Mouse (Mus musculus) neural tube, embryonic 13.5 days (tissue): ENCODE data around the gene Cidec. TPM values are rescaled to one million over a fixed set of nuclear protein-coding genes. Genes with fewer than 3 reads are reported as not detected.
A peak's percentile ranks its signal among the peaks of the same experiment; 100 is the strongest.

Source experiments
- ATAC-seq: fragments of 200-750 bp; cut with Nextera tagmentation; 2 replicates; pipeline ENCODE4 v1.8.0; 2017; ENCODE audit warnings: low read depth, mild to moderate bottlenecking, moderate TSS enrichment, moderate library complexity
- H3K27ac ChIP-seq: fragments of 300-500 bp; sonication (generic); replicated peaks from 2 replicates; pipeline ENCODE4 v1.5.1; 2015; ENCODE audit warnings: moderate library complexity, mild to moderate bottlenecking, inconsistent platforms
- H3K27me3 ChIP-seq: fragments of 300-500 bp; sonication (generic); 2 replicates; pipeline ENCODE4 v1.6.1; 2015; ENCODE audit warnings: mild to moderate bottlenecking, inconsistent platforms
- H3K36me3 ChIP-seq: fragments of 300-500 bp; sonication (generic); 2 replicates; pipeline ENCODE4 v1.6.1; 2015; ENCODE audit warnings: mild to moderate bottlenecking, inconsistent platforms
- H3K4me1 ChIP-seq: fragments of 300-500 bp; sonication (generic); replicated peaks from 2 replicates; pipeline ENCODE4 v1.6.1; 2015; ENCODE audit warnings: inconsistent platforms
- H3K4me2 ChIP-seq: fragments of 300-500 bp; sonication (generic); 2 replicates; pipeline ENCODE4 v1.6.1; 2015; ENCODE audit warnings: inconsistent platforms, mild to moderate bottlenecking, moderate library complexity
- H3K4me3 ChIP-seq: fragments of 300-500 bp; sonication (generic); 2 replicates; pipeline ENCODE4 v1.5.1; 2015; ENCODE audit warnings: mild to moderate bottlenecking, inconsistent platforms
- H3K9ac ChIP-seq: fragments of 300-500 bp; sonication (generic); 2 replicates; pipeline ENCODE4 v1.6.1; 2015; ENCODE audit warnings: moderate library complexity, mild to moderate bottlenecking, inconsistent platforms
- H3K9me3 ChIP-seq: fragments of 300-500 bp; sonication (generic); 2 replicates; pipeline ENCODE4 v1.6.1; 2016; ENCODE audit warnings: inconsistent platforms
- WGBS: fragments of 180-500 bp; shearing (Covaris S2); methylation state at CpG from one replicate; pipeline ENCODE4 v1.1.7; 2015; 5-methylcytosine and 5-hydroxymethylcytosine counted together
- polyA plus RNA-seq: library from polyadenylated mRNA; unstranded; fragments of >200 nt; fragmentation: Nextera tagmentation; extraction: Ambion mirVana; gene quantifications from 2 replicates; pipeline ENCODE4 v1.2.1, GENCODE M21; 2015

Gene Cidec
- polyA plus RNA-seq, 1 experiment from 2014 or later: not detected

DNA sequence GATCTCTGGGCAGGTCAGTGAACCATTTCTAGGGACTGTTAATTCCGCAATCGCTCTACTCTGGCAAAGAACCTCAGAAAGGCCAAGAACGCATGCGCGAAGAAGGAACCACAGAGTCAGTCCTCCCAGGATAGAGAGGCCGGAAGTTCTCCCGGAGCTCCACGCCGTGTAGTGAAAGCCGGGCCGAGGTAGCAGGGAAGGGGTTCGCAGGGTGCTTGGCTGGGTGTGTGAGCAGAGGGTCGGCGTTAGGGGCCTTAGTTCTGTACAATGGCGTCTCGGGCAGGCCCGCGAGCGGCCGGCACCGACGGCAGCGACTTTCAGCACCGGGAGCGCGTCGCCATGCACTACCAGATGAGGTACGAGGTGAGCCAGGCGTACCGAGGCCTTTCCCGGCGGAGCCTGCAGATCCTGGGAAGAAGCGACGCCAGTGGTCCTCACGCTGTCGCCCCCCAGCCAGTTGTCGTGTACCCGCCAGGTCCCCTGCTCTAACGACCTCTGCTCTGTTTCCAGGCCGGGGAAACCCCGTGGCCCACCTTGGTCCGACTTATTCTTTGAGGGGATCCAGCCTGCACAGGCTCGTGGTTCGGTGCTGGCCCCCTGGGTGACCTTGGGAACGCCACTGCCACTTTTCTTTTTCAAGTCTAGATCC lies 7.0 kb upstream of the Cidec start, which contains the start of gene Jagn1:
Jagn1 (plus strand) TSS at position 128 of the 649 bp plus-strand sequence.
- 1% methylated on average over 45 of the region's 45 CpGs for WGBS
- peak within 1 kb of the TSS; percentile 77 for H3K27ac ChIP-seq

DNA sequence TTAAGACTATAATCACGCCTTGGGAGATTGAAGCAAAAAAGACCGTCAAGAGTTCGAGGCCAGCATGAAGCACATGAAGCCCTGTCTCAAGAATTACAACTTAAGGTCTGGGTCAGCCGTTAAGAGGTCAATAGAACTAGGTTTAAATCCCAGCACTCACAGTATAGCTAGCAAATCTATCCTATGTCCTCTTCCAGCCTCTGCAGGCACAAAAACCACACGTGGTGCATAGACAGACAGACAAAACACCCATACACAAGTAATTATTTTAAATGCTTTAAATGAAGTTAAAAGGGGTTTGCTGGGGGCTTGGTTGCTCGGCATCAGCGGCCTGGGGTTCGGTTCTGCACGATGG lies 6.5 kb upstream of the Cidec start:
- peaks cover 13% of the 10 kb centered on the region for H3K4me1 ChIP-seq
- no peaks in the 10 kb centered on the region for H3K27me3 ChIP-seq
- peaks cover 9% of the 10 kb centered on the region for H3K36me3 ChIP-seq
- no peaks in the 10 kb centered on the region for H3K9me3 ChIP-seq
- peak overlapping the region; percentile 91 for H3K9ac ChIP-seq
- peak overlapping the region; percentile 77 for H3K4me2 ChIP-seq
- peak overlapping the region; percentile 64; the same call in 1 of the 2 replicates for H3K27ac ChIP-seq
- WGBS: 41% methylated on average over 9 of the region's 9 CpGs
- peak overlapping the region; percentile 84 for H3K4me3 ChIP-seq
- ATAC-seq: peak; percentile 38

More for the DNA sequence above, 7.0 kb upstream of the Cidec start, which contains the start of gene Jagn1:
- Histone ChIP-seq H3K4me1 (peaks cover 13% of the 10 kb centered on the region), H3K27me3 (no peaks in the 10 kb centered on the region), H3K9me3 (no peaks in the 10 kb centered on the region), H3K9ac (peak within 1 kb of the TSS; percentile 91), H3K36me3 (peaks cover 14% of the 10 kb centered on the region), H3K4me3 (peak within 1 kb of the TSS; percentile 84), H3K4me2 (peak within 1 kb of the TSS; percentile 77)
- ATAC-seq: peak; percentile 95

DNA sequence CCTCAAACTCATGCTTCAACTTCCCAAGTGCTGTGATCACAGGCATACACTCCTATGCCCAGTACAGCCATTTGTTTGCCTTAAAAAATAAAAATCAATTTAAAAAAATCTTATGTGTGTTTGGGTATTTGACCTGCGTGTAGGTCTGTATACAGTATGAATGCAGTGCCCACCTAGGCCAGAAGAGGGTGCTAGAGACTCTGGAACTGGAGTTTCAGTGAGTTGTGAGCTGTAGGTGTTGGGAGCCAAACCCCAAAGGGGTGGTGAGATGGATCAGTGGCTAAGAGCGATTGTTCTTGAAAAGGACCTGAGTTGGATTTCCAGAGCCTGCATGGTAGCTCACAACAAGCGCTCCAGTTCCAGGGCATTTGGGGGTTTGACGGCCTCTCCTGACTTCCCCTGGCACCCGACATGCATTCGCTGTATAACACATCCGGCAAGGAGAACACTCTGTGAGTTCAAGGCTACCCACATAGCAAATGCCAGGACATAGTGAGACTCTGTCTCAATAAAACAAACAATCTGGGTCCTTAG lies 5.7 kb upstream of the Cidec start:
- no peak; the same call in 1 of the 2 replicates for ATAC-seq
- H3K27ac ChIP-seq: no peak overlapping the region
- peaks cover 13% of the 10 kb centered on the region for H3K4me1 ChIP-seq
- H3K9me3 ChIP-seq: no peaks in the 10 kb centered on the region
- 53% methylated on average over 7 of the region's 7 CpGs for WGBS
- H3K27me3 ChIP-seq: no peaks in the 10 kb centered on the region
- H3K4me2 ChIP-seq: no peak overlapping the region
- no peak overlapping the region for H3K9ac ChIP-seq
- no peak overlapping the region for H3K4me3 ChIP-seq
- H3K36me3 ChIP-seq: 0 out of 2 replicates have a peak, but pooled peaks cover under 1% of the 10 kb centered on the region

DNA sequence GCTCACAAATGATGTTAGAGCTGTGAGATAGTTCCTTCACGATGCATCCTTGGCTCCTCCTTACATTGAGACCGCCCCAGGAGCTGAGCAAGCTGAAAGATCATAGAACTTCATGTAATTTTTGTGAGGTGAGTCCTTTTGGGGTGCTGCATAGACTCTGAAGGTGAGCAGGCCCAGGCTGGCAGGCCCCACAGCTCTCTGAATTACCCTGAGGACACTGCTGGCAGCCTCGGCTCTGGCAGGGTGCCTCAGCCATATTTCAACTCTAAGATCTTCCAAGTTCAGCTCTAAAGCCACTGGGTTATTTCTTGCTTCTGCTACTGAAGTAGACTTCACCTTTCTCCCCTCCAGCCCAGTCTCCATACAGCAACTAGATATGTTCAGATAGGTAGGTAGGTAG lies 5.1 kb upstream of the Cidec start:
- WGBS: 87% methylated on average over 3 of the region's 3 CpGs
- Histone ChIP-seq H3K36me3 (no peaks in the 10 kb centered on the region), H3K27me3 (no peaks in the 10 kb centered on the region), H3K4me2 (no peak overlapping the region), H3K9ac (no peak overlapping the region), H3K9me3 (no peaks in the 10 kb centered on the region), H3K4me1 (peaks cover 13% of the 10 kb centered on the region), H3K27ac (no peak overlapping the region), H3K4me3 (no peak overlapping the region)
- ATAC-seq: no peak

DNA sequence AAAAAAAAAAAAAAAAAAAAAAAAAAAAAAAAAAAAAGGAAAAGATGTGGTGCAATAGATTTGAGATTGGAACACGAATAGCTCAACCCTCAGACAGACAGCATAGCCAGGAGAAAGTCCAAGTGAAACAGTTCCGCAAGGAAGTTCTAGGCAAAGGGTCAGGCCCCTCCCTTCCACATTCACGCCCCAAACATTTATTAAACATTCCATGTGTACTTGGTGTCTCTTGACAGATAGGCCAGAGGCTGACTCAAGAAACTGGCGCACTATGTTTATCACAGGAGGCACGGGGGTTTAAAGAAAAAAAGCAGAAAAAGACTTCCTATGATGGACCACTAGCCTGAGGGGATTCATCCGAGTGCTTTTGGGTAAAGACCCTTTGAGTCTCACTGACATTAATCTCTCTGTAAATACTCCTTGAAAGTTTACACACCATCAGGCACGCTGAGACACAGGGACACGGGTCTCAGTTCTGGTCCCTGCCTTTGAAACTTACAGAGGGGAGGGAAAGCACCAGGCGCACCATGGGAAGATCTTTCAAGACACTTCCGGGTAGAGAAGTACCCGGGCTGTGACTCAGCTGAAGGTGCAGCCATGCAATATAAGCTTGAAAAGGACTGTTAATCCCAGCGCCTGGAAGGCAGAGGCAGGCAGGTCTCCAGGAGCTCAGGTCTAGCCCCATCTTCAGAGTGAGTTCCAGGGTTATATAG lies 3.3 kb upstream of the Cidec start:
- Histone ChIP-seq H3K36me3 (no peaks in the 10 kb centered on the region), H3K4me1 (peaks cover 13% of the 10 kb centered on the region), H3K4me2 (no peak overlapping the region), H3K9me3 (no peaks in the 10 kb centered on the region), H3K9ac (no peak overlapping the region), H3K27me3 (no peaks in the 10 kb centered on the region), H3K27ac (no peak overlapping the region), H3K4me3 (no peak overlapping the region)
- no peak for ATAC-seq
- WGBS: 62% methylated on average over 12 of the region's 12 CpGs

DNA sequence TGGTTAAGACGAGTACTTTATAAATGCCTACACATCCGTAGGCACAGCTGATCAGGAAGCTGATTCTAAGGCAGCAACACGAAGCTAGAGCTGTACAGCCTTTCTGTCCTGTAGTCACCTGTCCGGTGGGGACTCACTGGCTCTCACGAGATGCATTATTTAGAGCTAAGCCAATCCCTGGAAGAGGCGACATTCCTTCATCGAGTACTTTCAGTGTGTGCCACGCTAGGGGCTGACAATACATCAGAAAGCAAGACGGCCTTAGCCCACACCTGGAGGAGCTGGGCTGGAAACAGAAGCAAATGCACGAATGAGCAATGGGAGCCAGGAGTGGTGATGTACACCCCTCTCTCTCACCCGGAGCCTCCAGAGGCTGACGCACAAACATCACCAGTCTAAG lies 1.6 kb upstream of the Cidec start:
- H3K4me3 ChIP-seq: no peak overlapping the region
- ATAC-seq: no peak
- no peaks in the 10 kb centered on the region for H3K36me3 ChIP-seq
- H3K4me2 ChIP-seq: no peak overlapping the region
- no peak overlapping the region for H3K27ac ChIP-seq
- H3K27me3 ChIP-seq: no peaks in the 10 kb centered on the region
- H3K4me1 ChIP-seq: 0 out of 2 replicates have a peak, but pooled peaks cover 3% of the 10 kb centered on the region
- H3K9ac ChIP-seq: no peak overlapping the region
- 79% methylated on average over 12 of the region's 12 CpGs for whole genome bisulfite sequencing
- H3K9me3 ChIP-seq: no peaks in the 10 kb centered on the region

DNA sequence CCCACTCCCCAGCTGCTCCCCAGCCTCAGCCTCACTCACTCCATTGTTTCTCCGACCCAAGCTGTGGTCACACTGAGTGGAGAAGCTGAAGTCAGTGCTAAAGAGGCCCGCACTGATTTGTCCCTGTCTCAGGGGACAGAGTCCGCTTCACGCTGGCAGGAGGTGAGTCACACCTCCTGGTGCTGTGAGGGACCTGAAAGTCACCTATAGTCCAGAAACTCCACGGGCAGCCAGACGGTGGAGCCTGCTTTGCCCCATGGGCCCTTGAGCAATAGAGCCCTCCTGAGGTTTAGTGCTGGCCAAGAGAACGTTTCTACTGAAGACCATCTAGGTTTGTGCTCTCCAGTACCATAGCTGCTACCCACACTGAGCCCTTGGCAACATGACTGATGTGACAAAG lies 869 bp downstream of the Cidec start:
- Histone ChIP-seq H3K4me1 (no peaks in the 10 kb centered on the region), H3K36me3 (no peaks in the 10 kb centered on the region), H3K9me3 (no peaks in the 10 kb centered on the region), H3K9ac (no peak overlapping the region), H3K27me3 (no peaks in the 10 kb centered on the region), H3K4me3 (no peak overlapping the region), H3K27ac (no peak overlapping the region), H3K4me2 (no peak overlapping the region)
- ATAC-seq: no peak
- 74% methylated on average over 7 of the region's 7 CpGs for WGBS

DNA sequence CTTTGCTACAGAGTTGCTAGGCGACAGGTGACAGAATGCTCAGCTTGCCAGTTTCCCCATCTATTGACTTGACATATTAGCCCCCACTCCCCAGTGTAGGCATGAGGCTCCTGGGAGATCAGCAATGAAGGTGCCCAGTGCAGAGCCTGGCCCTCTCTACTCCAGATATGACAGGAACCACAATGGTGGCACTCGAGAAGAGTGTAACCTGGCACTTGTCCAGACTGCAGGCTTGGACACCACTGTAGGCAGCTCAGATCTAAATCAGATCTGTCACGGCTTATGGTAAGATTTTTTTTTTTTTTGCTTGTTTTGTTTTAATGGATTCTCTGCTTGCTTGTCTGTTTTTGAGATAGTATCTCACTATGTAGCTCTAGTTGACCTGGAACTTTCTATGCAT lies 1.9 kb downstream of the Cidec start:
- Histone ChIP-seq H3K4me2 (no peak overlapping the region), H3K27me3 (no peaks in the 10 kb centered on the region), H3K4me3 (no peak overlapping the region), H3K27ac (no peak overlapping the region), H3K4me1 (no peaks in the 10 kb centered on the region), H3K36me3 (no peaks in the 10 kb centered on the region), H3K9me3 (no peaks in the 10 kb centered on the region), H3K9ac (no peak overlapping the region)
- WGBS: 77% methylated on average over 3 of the region's 3 CpGs
- no peak for ATAC-seq

DNA sequence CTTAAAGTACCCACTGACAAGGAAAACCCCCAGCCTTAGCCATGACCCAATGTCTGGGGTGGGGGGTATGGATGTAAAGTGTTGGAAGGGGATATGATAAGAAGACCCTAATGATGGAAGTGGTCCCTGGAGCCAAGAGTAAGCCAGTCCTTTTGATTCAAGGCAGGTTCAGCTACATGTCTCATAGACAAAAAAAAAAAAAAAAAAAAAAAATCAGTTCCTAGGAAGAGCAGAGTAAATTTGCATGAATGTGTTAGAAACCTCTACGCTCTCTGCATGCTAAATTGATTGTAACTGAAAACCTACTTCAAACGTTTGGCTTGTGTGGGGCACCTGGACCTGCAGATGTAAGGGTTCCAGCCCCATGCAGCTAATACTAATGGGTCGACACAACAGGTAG lies 3.8 kb downstream of the Cidec start:
- H3K4me1 ChIP-seq: no peaks in the 10 kb centered on the region
- ATAC-seq: no peak
- H3K27me3 ChIP-seq: no peaks in the 10 kb centered on the region
- 55% methylated on average over 3 of the region's 3 CpGs for WGBS
- H3K9me3 ChIP-seq: no peaks in the 10 kb centered on the region
- no peak overlapping the region for H3K27ac ChIP-seq
- no peak overlapping the region for H3K4me3 ChIP-seq
- H3K9ac ChIP-seq: no peak overlapping the region
- H3K36me3 ChIP-seq: no peaks in the 10 kb centered on the region
- no peak overlapping the region for H3K4me2 ChIP-seq

DNA sequence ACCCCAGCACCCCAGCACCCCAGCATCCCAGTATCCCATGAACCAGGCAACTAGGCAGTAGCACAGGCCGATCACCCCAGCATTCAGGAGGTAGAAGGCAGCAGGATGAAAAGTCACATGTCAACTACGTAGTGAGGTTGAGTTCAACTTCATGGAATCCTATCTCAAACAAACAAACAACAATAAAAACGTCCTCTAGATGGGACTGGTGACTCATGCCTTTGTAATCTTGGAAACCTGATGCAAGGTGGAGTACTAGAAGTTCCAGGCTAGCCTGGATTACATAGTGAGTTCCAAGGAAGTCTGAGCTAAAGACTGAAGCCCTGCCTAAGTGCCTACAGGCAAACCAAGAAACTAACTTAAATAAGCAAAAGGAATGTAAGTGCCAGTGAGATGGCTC lies 4.7 kb downstream of the Cidec start:
- no peak overlapping the region for H3K4me2 ChIP-seq
- H3K4me3 ChIP-seq: no peak overlapping the region
- no peaks in the 10 kb centered on the region for H3K4me1 ChIP-seq
- no peak overlapping the region for H3K27ac ChIP-seq
- H3K9me3 ChIP-seq: no peaks in the 10 kb centered on the region
- no peak for ATAC-seq
- no peaks in the 10 kb centered on the region; the same call in 1 of the 2 replicates for H3K27me3 ChIP-seq
- 65% methylated on average over 3 of the region's 3 CpGs for WGBS
- H3K9ac ChIP-seq: no peak overlapping the region
- H3K36me3 ChIP-seq: no peaks in the 10 kb centered on the region

DNA sequence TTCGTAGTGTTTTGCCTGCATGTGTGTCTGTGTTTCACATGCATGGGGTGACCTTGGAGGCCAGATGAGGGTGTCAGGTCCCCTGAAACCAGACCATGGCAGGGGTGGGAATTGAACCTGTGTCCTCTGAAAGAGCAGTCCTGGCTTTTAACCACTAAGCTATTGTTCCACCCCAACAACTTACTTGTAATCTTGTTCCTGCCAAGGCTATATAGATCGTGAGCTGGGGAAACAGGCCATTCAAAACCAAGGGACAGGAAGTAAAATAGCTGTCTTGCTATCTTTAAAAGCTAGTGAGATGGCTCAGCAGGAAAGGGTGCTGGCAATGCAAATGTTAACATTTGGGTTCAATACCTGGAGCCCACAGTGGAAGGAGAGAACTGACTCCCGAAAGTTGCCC lies 5.6 kb downstream of the Cidec start:
- H3K9ac ChIP-seq: no peak overlapping the region
- H3K4me2 ChIP-seq: no peak overlapping the region
- no peaks in the 10 kb centered on the region for H3K4me1 ChIP-seq
- no peak overlapping the region for H3K27ac ChIP-seq
- 80% methylated on average over 3 of the region's 3 CpGs for WGBS
- H3K27me3 ChIP-seq: no peaks in the 10 kb centered on the region; the same call in 1 of the 2 replicates
- H3K36me3 ChIP-seq: no peaks in the 10 kb centered on the region
- no peak overlapping the region for H3K4me3 ChIP-seq
- H3K9me3 ChIP-seq: no peaks in the 10 kb centered on the region
- no peak for ATAC-seq

DNA sequence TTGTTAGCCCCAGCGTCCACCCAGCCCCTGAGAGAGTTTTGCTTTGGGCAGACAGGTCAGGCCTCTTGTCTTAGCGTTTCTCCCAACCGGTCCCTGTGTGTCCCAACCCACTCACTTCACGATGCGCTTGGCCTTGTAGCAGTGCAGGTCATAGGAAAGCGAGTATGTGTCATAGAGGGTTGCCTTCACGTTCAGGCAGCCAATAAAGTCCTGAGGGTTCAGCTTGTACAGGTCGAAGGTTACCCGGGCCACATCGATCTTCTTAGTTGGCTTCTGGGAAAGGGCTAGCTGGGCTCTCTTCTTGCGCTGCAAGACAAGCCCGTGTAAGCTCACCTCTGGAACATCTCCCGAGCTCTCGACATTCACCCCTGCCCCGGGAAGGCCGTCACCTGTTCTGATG lies 7.6 kb downstream of the Cidec start:
- no peak overlapping the region for H3K4me3 ChIP-seq
- no peak overlapping the region for H3K4me2 ChIP-seq
- H3K27ac ChIP-seq: no peak overlapping the region
- ATAC-seq: no peak
- no peaks in the 10 kb centered on the region for H3K36me3 ChIP-seq
- H3K4me1 ChIP-seq: no peaks in the 10 kb centered on the region
- no peak overlapping the region for H3K9ac ChIP-seq
- H3K9me3 ChIP-seq: no peaks in the 10 kb centered on the region
- H3K27me3 ChIP-seq: no peaks in the 10 kb centered on the region; the same call in 1 of the 2 replicates
- WGBS: 89% methylated on average over 16 of the region's 16 CpGs
